Mouse (Mus musculus) small intestine, adult 2 months (tissue): Measurements from ENCODE around the gene Onecut3.

Experiments used
- CTCF ChIP-seq: fragments of 200-500 bp; IDR thresholded peaks from 2 replicates; pipeline ENCODE4 v1.5.1; 2012; ENCODE audit warnings: low read depth, mild to moderate bottlenecking, control low read depth, inconsistent platforms, low read length, moderate library complexity, mixed read lengths; ENCODE audit not compliant: insufficient replicate concordance, insufficient read length; ENCODE audit errors: extremely low read depth
- POLR2A ChIP-seq: fragments of 200-500 bp; IDR thresholded peaks from 2 replicates; pipeline ENCODE4 v1.6.1; 2012; ENCODE audit warnings: low read depth, mild to moderate bottlenecking, control low read depth, inconsistent platforms, low read length, moderate library complexity

DNA sequence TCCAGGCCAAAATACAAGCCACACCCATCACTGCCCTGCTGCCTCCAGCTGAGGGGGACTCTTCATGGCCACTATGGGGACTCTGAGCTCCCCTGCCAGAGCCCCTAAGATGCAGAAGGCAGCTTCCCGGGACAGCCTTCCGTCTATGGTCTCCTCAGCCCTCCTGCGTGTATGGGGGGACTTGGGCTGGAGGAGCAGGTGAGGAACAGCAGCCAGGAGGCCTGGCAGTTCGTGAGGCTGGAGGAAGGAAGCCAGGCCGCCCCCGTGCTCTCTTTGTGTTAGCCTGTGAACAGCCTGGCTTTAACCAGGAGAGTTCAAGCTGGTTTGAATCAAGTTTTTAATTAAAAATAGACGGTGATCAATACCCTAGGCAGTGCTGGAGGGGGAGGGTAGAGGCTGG, 7.7 kb downstream of the Onecut3 start:
- TF ChIP-seq CTCF, result no peak
- TF ChIP-seq POLR2A, result no peak
